Mouse (Mus musculus) forebrain, embryonic 16.5 days (tissue): ENCODE data around the gene Rab3b. TPM values are rescaled to one million over a fixed set of nuclear protein-coding genes. Genes with fewer than 3 reads are reported as not detected.
A peak's percentile ranks its signal among the peaks of the same experiment; 100 is the strongest.

ENCODE experiments used
- ATAC-seq: fragments of 200-750 bp; cut with Nextera tagmentation; 2 replicates; pipeline ENCODE4 v1.8.0; 2017; ENCODE audit warnings: mild to moderate bottlenecking, moderate library complexity
- H3K27ac ChIP-seq: fragments of 300-500 bp; sonication (generic); 2 replicates; pipeline ENCODE4 v1.5.1; 2014; ENCODE audit warnings: low read length, control low read depth
- H3K27me3 ChIP-seq: fragments of 300-500 bp; sonication (generic); replicated peaks from 2 replicates; pipeline ENCODE4 v1.6.1; 2014; ENCODE audit warnings: low read length; ENCODE audit not compliant: control insufficient read depth, insufficient read depth
- H3K36me3 ChIP-seq: fragments of 300-500 bp; sonication (generic); 2 replicates; pipeline ENCODE4 v1.6.1; 2014; ENCODE audit not compliant: control insufficient read depth, insufficient read depth
- H3K4me1 ChIP-seq: fragments of 300-500 bp; sonication (generic); replicated peaks from 2 replicates; pipeline ENCODE4 v1.6.1; 2014; ENCODE audit warnings: low read length; ENCODE audit not compliant: control insufficient read depth, insufficient read depth
- H3K4me2 ChIP-seq: fragments of 300-500 bp; sonication (generic); 2 replicates; pipeline ENCODE4 v1.6.1; 2014; ENCODE audit warnings: mild to moderate bottlenecking, low read length, control low read depth
- H3K4me3 ChIP-seq: fragments of 300-500 bp; sonication (generic); replicated peaks from 2 replicates; pipeline ENCODE4 v1.5.1; 2014; ENCODE audit warnings: mild to moderate bottlenecking, low read length, control low read depth
- H3K9ac ChIP-seq: fragments of 300-500 bp; sonication (generic); replicated peaks from 2 replicates; pipeline ENCODE4 v1.6.1; 2014; ENCODE audit warnings: low read depth, low read length, control low read depth
- H3K9me3 ChIP-seq: fragments of 300-500 bp; sonication (generic); 2 replicates; pipeline ENCODE4 v1.6.1; 2016; ENCODE audit warnings: low read length; ENCODE audit not compliant: control insufficient read depth
- WGBS: fragments of 180-500 bp; shearing (Covaris S2); extraction: QIAGEN DNeasy Blood & Tissue Kit; methylation state at CpG from one replicate; pipeline ENCODE4 v1.1.7; 2014; 5-methylcytosine and 5-hydroxymethylcytosine counted together
- polyA plus RNA-seq: library from polyadenylated mRNA; unstranded; fragments of >200 nt; fragmentation: Nextera tagmentation; extraction: Ambion mirVana; gene quantifications from 2 replicates; pipeline ENCODE4 v1.2.1, GENCODE M21; 2015

Gene Rab3b
- polyA plus RNA-seq, 1 experiment from 2014 or later: 116 TPM

- no peaks in the 10 kb centered on the region for H3K9me3 ChIP-seq
- H3K27me3 ChIP-seq: no peaks in the 10 kb centered on the region
- H3K4me1 ChIP-seq: peaks cover 5% of the 10 kb centered on the region
- H3K4me3 ChIP-seq: no peak overlapping the region
- no peak for ATAC-seq
- H3K4me2 ChIP-seq: no peak overlapping the region
- no peak overlapping the region for H3K27ac ChIP-seq
- WGBS: 84% methylated on average over 6 of the region's 6 CpGs
- H3K9ac ChIP-seq: no peak overlapping the region
- H3K36me3 ChIP-seq: no peaks in the 10 kb centered on the region
Measured at GRCm38 (mm10) chr4:108877901-108878300, 962 bp upstream of the Rab3b start.

- WGBS: 64% methylated on average over 13 of the region's 13 CpGs
- peaks cover 5% of the 10 kb centered on the region for H3K4me1 ChIP-seq
- H3K9ac ChIP-seq: no peak overlapping the region
- no peaks in the 10 kb centered on the region for H3K9me3 ChIP-seq
- H3K4me3 ChIP-seq: no peak overlapping the region
- H3K4me2 ChIP-seq: no peak overlapping the region
- no peaks in the 10 kb centered on the region for H3K36me3 ChIP-seq
- H3K27me3 ChIP-seq: no peaks in the 10 kb centered on the region
- no peak for ATAC-seq
- no peak overlapping the region for H3K27ac ChIP-seq
Measured at GRCm38 (mm10) chr4:108883815-108884214, 5.0 kb downstream of the Rab3b start.

GRCm38 (mm10) chr4:108887456-108887855, 8.6 kb downstream of the Rab3b start:
- WGBS: 88% methylated on average over 4 of the region's 4 CpGs
- H3K4me1 ChIP-seq: no peaks in the 10 kb centered on the region
- no peak overlapping the region for H3K9ac ChIP-seq
- no peak for ATAC-seq
- no peak overlapping the region for H3K27ac ChIP-seq
- H3K9me3 ChIP-seq: no peaks in the 10 kb centered on the region
- H3K27me3 ChIP-seq: no peaks in the 10 kb centered on the region
- no peaks in the 10 kb centered on the region for H3K36me3 ChIP-seq
- H3K4me2 ChIP-seq: no peak overlapping the region
- no peak overlapping the region for H3K4me3 ChIP-seq

- H3K27ac ChIP-seq: no peak overlapping the region
- H3K4me1 ChIP-seq: no peaks in the 10 kb centered on the region
- no peaks in the 10 kb centered on the region for H3K9me3 ChIP-seq
- H3K4me3 ChIP-seq: no peak overlapping the region
- no peak overlapping the region for H3K4me2 ChIP-seq
- no peak overlapping the region for H3K9ac ChIP-seq
- ATAC-seq: no peak
- no peaks in the 10 kb centered on the region for H3K27me3 ChIP-seq
- WGBS: 67% methylated on average over 6 of the region's 6 CpGs
- H3K36me3 ChIP-seq: no peaks in the 10 kb centered on the region
Measured at GRCm38 (mm10) chr4:108890876-108891275, 12.0 kb downstream of the Rab3b start.

- WGBS: 56% methylated on average over 7 of the region's 7 CpGs
- Histone ChIP-seq H3K9ac (no peak overlapping the region), H3K4me1 (0 out of 2 replicates have a peak, but pooled peaks cover 2% of the 10 kb centered on the region), H3K27me3 (no peaks in the 10 kb centered on the region), H3K4me3 (no peak overlapping the region), H3K9me3 (no peaks in the 10 kb centered on the region), H3K4me2 (no peak overlapping the region), H3K27ac (no peak overlapping the region), H3K36me3 (no peaks in the 10 kb centered on the region)
- ATAC-seq: no peak
Measured at GRCm38 (mm10) chr4:108900421-108900820, 21.6 kb downstream of the Rab3b start.

GRCm38 (mm10) chr4:108902886-108903285, 24.0 kb downstream of the Rab3b start:
- 93% methylated on average over 9 of the region's 9 CpGs for WGBS
- ATAC-seq: no peak
- Histone ChIP-seq H3K27me3 (no peaks in the 10 kb centered on the region), H3K4me3 (no peak overlapping the region), H3K4me1 (0 out of 2 replicates have a peak, but pooled peaks cover 6% of the 10 kb centered on the region), H3K27ac (no peak overlapping the region), H3K36me3 (no peaks in the 10 kb centered on the region), H3K4me2 (no peak overlapping the region), H3K9me3 (no peaks in the 10 kb centered on the region), H3K9ac (no peak overlapping the region)

- Histone ChIP-seq H3K9me3 (no peaks in the 10 kb centered on the region), H3K9ac (no peak overlapping the region), H3K27ac (no peak overlapping the region), H3K4me2 (no peak overlapping the region), H3K4me1 (0 out of 2 replicates have a peak, but pooled peaks cover 6% of the 10 kb centered on the region), H3K4me3 (no peak overlapping the region), H3K36me3 (no peaks in the 10 kb centered on the region), H3K27me3 (no peaks in the 10 kb centered on the region)
- ATAC-seq: no peak
- 91% methylated on average over 9 of the region's 9 CpGs for WGBS
Measured at GRCm38 (mm10) chr4:108903346-108903745, 24.5 kb downstream of the Rab3b start.

- H3K27ac ChIP-seq: no peak overlapping the region
- H3K4me1 ChIP-seq: 0 out of 2 replicates have a peak, but pooled peaks cover 6% of the 10 kb centered on the region
- ATAC-seq: no peak
- no peak overlapping the region for H3K4me2 ChIP-seq
- no peaks in the 10 kb centered on the region for H3K27me3 ChIP-seq
- no peaks in the 10 kb centered on the region for H3K36me3 ChIP-seq
- H3K4me3 ChIP-seq: no peak overlapping the region
- 42% methylated on average over 6 of the region's 6 CpGs for WGBS
- no peak overlapping the region for H3K9ac ChIP-seq
- no peaks in the 10 kb centered on the region for H3K9me3 ChIP-seq
Measured at GRCm38 (mm10) chr4:108904076-108904475, 25.2 kb downstream of the Rab3b start.

GRCm38 (mm10) chr4:108904790-108905189, 25.9 kb downstream of the Rab3b start:
- Histone ChIP-seq H3K27me3 (no peaks in the 10 kb centered on the region), H3K4me2 (no peak overlapping the region), H3K4me3 (no peak overlapping the region), H3K36me3 (no peaks in the 10 kb centered on the region), H3K9me3 (no peaks in the 10 kb centered on the region), H3K4me1 (0 out of 2 replicates have a peak, but pooled peaks cover 4% of the 10 kb centered on the region), H3K9ac (no peak overlapping the region), H3K27ac (no peak overlapping the region)
- ATAC-seq: no peak
- WGBS: 91% methylated on average over 10 of the region's 10 CpGs

GRCm38 (mm10) chr4:108905859-108906258, 27.0 kb downstream of the Rab3b start:
- WGBS: 4% methylated on average over 6 of the region's 6 CpGs
- H3K27ac ChIP-seq: no peak overlapping the region
- H3K4me3 ChIP-seq: no peak overlapping the region
- 0 out of 2 replicates have a peak, but pooled peaks cover 4% of the 10 kb centered on the region for H3K4me1 ChIP-seq
- H3K36me3 ChIP-seq: no peaks in the 10 kb centered on the region
- no peaks in the 10 kb centered on the region for H3K27me3 ChIP-seq
- no peak overlapping the region for H3K9ac ChIP-seq
- no peaks in the 10 kb centered on the region for H3K9me3 ChIP-seq
- ATAC-seq: peak; percentile 88
- H3K4me2 ChIP-seq: no peak overlapping the region
